Mouse (Mus musculus) left cerebral cortex, postnatal 4 days (tissue): ENCODE data around the gene Rsph4a. TPM values are rescaled to one million over a fixed set of nuclear protein-coding genes. Genes with fewer than 3 reads are reported as not detected.
A peak's percentile ranks its signal among the peaks of the same experiment; 100 is the strongest.
"Not testable (repeated sequence)": the region's sequence is repeated elsewhere in the genome, so short reads cannot be mapped to it uniquely, and the experiment has no call there.

Source experiments
- DNase-seq: peaks from one replicate; pipeline ENCODE4 v3.0.0-alpha.2; 2022
- intact Hi-C: fragments of 180-260 bp; cut with DNase I; formaldehyde crosslinking; loops from one replicate; pipeline ENCODE4 v1.15.1; 2025
- total RNA-seq, 2 experiments: library from RNA; stranded (reverse); gene quantifications; 2 replicates each; pipeline ENCODE4 v1.2.3; 2021

The Rsph4a gene
- total RNA-seq = 1 to 10 TPM; 2.0 to 2.8 TPM

GRCm38 (mm10) chr10:33904530-33905481 lies at the start of gene Rsph4a:
TSS of gene Rsph4a (plus strand) at chr10:33905111.
- intact Hi-C loops = no loop called here
- DNase-seq = peak; percentile 59

- intact Hi-C loops = no loop called here
Observed at GRCm38 (mm10) chr10:33857421-33857820, 47.5 kb upstream of the Rsph4a start, which contains the start of gene Sult3a1. TSS of gene Sult3a1 (plus strand) at chr10:33857721.

GRCm38 (mm10) chr10:33865994-33866393 lies 38.9 kb upstream of the Rsph4a start:
- DNase-seq = no peak
- intact Hi-C loops = no loop called here

More at GRCm38 (mm10) chr10:33857421-33857820, 47.5 kb upstream of the Rsph4a start, which contains the start of gene Sult3a1:
- no peak for DNase-seq

- intact Hi-C loops = no loop called here
- no peak for DNase-seq
Observed at GRCm38 (mm10) chr10:33870441-33870840, 34.5 kb upstream of the Rsph4a start.

GRCm38 (mm10) chr10:33872672-33873398 lies 32.1 kb upstream of the Rsph4a start:
- intact Hi-C loops = no loop called here
- no peak for DNase-seq

GRCm38 (mm10) chr10:33882411-33882810 lies 22.5 kb upstream of the Rsph4a start:
- intact Hi-C loops, DNase-seq: not testable (repeated sequence)

GRCm38 (mm10) chr10:33901520-33901919 lies 3.4 kb upstream of the Rsph4a start:
- DNase-seq, intact Hi-C loops: not testable (repeated sequence)

- intact Hi-C loops = no loop called here
- no peak for DNase-seq
Observed at GRCm38 (mm10) chr10:33905489-33905888, 578 bp downstream of the Rsph4a start.

- intact Hi-C loops = no loop called here
- no peak for DNase-seq
Observed at GRCm38 (mm10) chr10:33940702-33941101, 35.8 kb downstream of the Rsph4a start.

GRCm38 (mm10) chr10:33945390-33945789 lies 40.5 kb downstream of the Rsph4a start:
- no peak for DNase-seq
- intact Hi-C loops = no loop called here

GRCm38 (mm10) chr10:33946336-33946735 lies 41.4 kb downstream of the Rsph4a start:
- no peak for DNase-seq
- intact Hi-C loops = no loop called here

GRCm38 (mm10) chr10:33950803-33951583 lies 46.1 kb downstream of the Rsph4a start, which contains the start of gene Zup1:
TSS of gene Zup1 (minus strand) at chr10:33951269.
- intact Hi-C loops = no loop called here
- DNase-seq = peak; percentile 83

GRCm38 (mm10) chr10:33952509-33952908 lies 47.6 kb downstream of the Rsph4a start:
- no peak for DNase-seq
- intact Hi-C loops = no loop called here

Other genes with a start within 250 kb of the Rsph4a start
- gene Sult3a2, start 118.4 kb upstream of the Rsph4a start, total RNA-seq = under 1 TPM in 1 of 2 experiments, not detected in 1; 0.76 TPM
- not detected for gene Sult3a1, start 47.4 kb upstream of the Rsph4a start, total RNA-seq
- 10 to 100 TPM; 16.7 to 16.8 TPM for gene Zup1, start 46.2 kb downstream of the Rsph4a start, total RNA-seq
- gene Rwdd1, start 114.5 kb downstream of the Rsph4a start, total RNA-seq = 100 to 1,000 TPM; 118 to 126 TPM
- gene Trappc3l, start 132.5 kb downstream of the Rsph4a start, total RNA-seq = under 1 TPM in 1 of 2 experiments, not detected in 1; 0.52 TPM
- gene Calhm4, start 139.2 kb downstream of the Rsph4a start, total RNA-seq = not detected
- 1 to 10 TPM in 1 of 2 experiments, under 1 TPM in 1; 0.94 to 1.2 TPM for gene Calhm5, start 191.4 kb downstream of the Rsph4a start, total RNA-seq
- gene Calhm6, start 222.9 kb downstream of the Rsph4a start, total RNA-seq = under 1 TPM; 0.36 to 0.99 TPM